26 mouse cellular contexts compared by ENCODE assay signal in the genomic region with DNA sequence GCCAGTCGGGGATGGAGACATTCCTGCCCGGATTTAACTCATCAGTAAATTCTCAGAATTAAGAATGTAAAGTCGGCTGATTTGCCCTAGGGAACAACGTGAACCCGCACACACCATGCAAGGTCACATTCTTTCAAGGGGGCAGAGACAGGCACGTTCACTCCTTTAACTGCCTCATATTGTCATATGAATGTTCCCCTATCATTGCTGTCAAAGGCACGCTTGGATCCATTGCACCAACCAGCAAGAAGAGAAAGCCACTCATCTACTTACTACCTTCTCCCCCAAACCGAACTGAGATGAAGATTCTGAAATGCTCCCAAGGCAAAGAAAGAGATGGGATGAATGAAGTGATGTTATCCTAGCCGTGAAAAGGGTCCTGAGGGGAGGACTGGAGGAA.
"Had no signal": no experiment of that assay in that cellular context is flagged by ENCODE, and none has a peak within 500 bp of the region (broad histone marks: within the 10 kb centered on the region; RNA-seq: fewer than 3 reads in every experiment).

No protein-coding gene starts in this region.

- H3K9me3 ChIP-seq: heart, embryonic 10.5 days; heart, embryonic 12.5 days; hindbrain, embryonic 13.5 days; hindbrain, embryonic 15.5 days; kidney, embryonic 15.5 days; limb, embryonic 10.5 days; limb, embryonic 12.5 days; liver, embryonic 13.5 days; liver, embryonic 15.5 days had no signal

- DNase-seq: gastrocnemius, postnatal 14 days; gastrocnemius, postnatal 36 days; heart, adult 11 months; heart, adult 2 months; heart, postnatal 14 days; heart, postnatal 36 days; kidney, adult 11 months; kidney, adult 2 months; kidney, adult 9 months; kidney, postnatal 14 days; kidney, postnatal 4 days; liver; liver, embryonic 13.5 days had no signal

- H3K4me3 ChIP-seq: heart, adult 2 months; heart, embryonic 10.5 days; heart, embryonic 12.5 days; hindbrain, embryonic 13.5 days; hindbrain, embryonic 15.5 days; kidney, embryonic 15.5 days; layer of hippocampus, adult 2 months; left cerebral cortex, adult 2 months; limb, embryonic 10.5 days; limb, embryonic 12.5 days; liver, embryonic 13.5 days; liver, embryonic 15.5 days had no signal

- H3K27me3 ChIP-seq: heart, embryonic 12.5 days; hindbrain, embryonic 13.5 days; hindbrain, embryonic 15.5 days; kidney, embryonic 15.5 days; limb, embryonic 12.5 days; liver, embryonic 13.5 days; liver, embryonic 15.5 days had no signal

- ATAC-seq: hindbrain, postnatal 0 days; intestine, embryonic 16.5 days had no signal

- H3K27ac ChIP-seq: heart, adult 2 months; heart, embryonic 10.5 days; hindbrain, embryonic 13.5 days; hindbrain, embryonic 15.5 days; hindbrain, postnatal 0 days; kidney, embryonic 15.5 days; kidney, postnatal 0 days; layer of hippocampus, adult 2 months; left cerebral cortex, adult 2 months; limb, embryonic 10.5 days; limb, embryonic 12.5 days; liver, embryonic 13.5 days; liver, embryonic 15.5 days had no signal

- H3K9ac ChIP-seq: heart, embryonic 12.5 days; hindbrain, embryonic 13.5 days; hindbrain, embryonic 15.5 days; kidney, embryonic 15.5 days; limb, embryonic 12.5 days; liver, embryonic 13.5 days; liver, embryonic 15.5 days had no signal

- H3K36me3 ChIP-seq: heart, embryonic 10.5 days; heart, embryonic 12.5 days; hindbrain, embryonic 13.5 days; hindbrain, embryonic 15.5 days; kidney, embryonic 15.5 days; limb, embryonic 10.5 days; limb, embryonic 12.5 days; liver, embryonic 13.5 days; liver, embryonic 15.5 days had no signal
